Mouse (Mus musculus) embryonic facial prominence, embryonic 11.5 days (tissue): Measurements from ENCODE around the gene Secisbp2l. TPM values are rescaled to one million over a fixed set of nuclear protein-coding genes. Genes with fewer than 3 reads are reported as not detected.

ENCODE experiments used
- ATAC-seq: fragments of 200-750 bp; cut with Nextera tagmentation; replicated peaks from 2 replicates; pipeline ENCODE4 v1.8.0; 2017; ENCODE audit warnings: low read depth; ENCODE audit not compliant: insufficient number of reproducible peaks, low FRiP score, low TSS enrichment
- DNase-seq: peaks from one replicate; pipeline ENCODE4 v3.0.0-alpha.2; 2015; ENCODE audit warnings: low spot score
- H3K27ac ChIP-seq: fragments of 300-500 bp; sonication (generic); replicated peaks from 2 replicates; pipeline ENCODE4 v1.5.1; 2014; ENCODE audit warnings: mild to moderate bottlenecking, low read depth, low read length, control low read depth
- H3K27me3 ChIP-seq: fragments of 300-500 bp; sonication (generic); 2 replicates; pipeline ENCODE4 v1.6.1; 2014; ENCODE audit warnings: mild to moderate bottlenecking, low read length, moderate library complexity, mixed read lengths; ENCODE audit not compliant: control insufficient read depth, insufficient read depth
- H3K36me3 ChIP-seq: fragments of 300-500 bp; sonication (generic); replicated peaks from 2 replicates; pipeline ENCODE4 v1.6.1; 2014; ENCODE audit warnings: low read depth, mild to moderate bottlenecking, low read length, moderate library complexity, mixed read lengths; ENCODE audit not compliant: control insufficient read depth, insufficient read depth
- H3K4me1 ChIP-seq: fragments of 300-500 bp; sonication (generic); 2 replicates; pipeline ENCODE4 v1.6.1; 2014; ENCODE audit warnings: low read length, mixed read lengths; ENCODE audit not compliant: control insufficient read depth, insufficient read depth
- H3K4me2 ChIP-seq: fragments of 300-500 bp; sonication (generic); 2 replicates; pipeline ENCODE4 v1.6.1; 2014; ENCODE audit warnings: low read depth, mild to moderate bottlenecking, control low read depth, low read length, moderate library complexity
- H3K4me3 ChIP-seq: fragments of 300-500 bp; sonication (generic); 2 replicates; pipeline ENCODE4 v1.5.1; 2014; ENCODE audit warnings: low read depth, low read length, control low read depth
- H3K9ac ChIP-seq: fragments of 300-500 bp; sonication (generic); replicated peaks from 2 replicates; pipeline ENCODE4 v1.6.1; 2014; ENCODE audit warnings: mild to moderate bottlenecking, control low read depth, low read length
- H3K9me3 ChIP-seq: fragments of 300-500 bp; sonication (generic); replicated peaks from 2 replicates; pipeline ENCODE4 v1.6.1; 2016; ENCODE audit warnings: mild to moderate bottlenecking, low read length, inconsistent platforms, mixed read lengths; ENCODE audit not compliant: control insufficient read depth
- WGBS: fragments of 180-500 bp; shearing (Covaris S2); extraction: QIAGEN DNeasy Blood & Tissue Kit; methylation state at CpG from one replicate; pipeline ENCODE4 v1.1.7; 2014; 5-methylcytosine and 5-hydroxymethylcytosine counted together
- polyA plus RNA-seq: library from polyadenylated mRNA; unstranded; fragments of >200 nt; fragmentation: Nextera tagmentation; extraction: Ambion mirVana; gene quantifications from 2 replicates; pipeline ENCODE4 v1.2.1, GENCODE M21; 2014

Gene Secisbp2l
- polyA plus RNA-seq, 1 experiment from 2014 or later = 23.1 TPM

DNA sequence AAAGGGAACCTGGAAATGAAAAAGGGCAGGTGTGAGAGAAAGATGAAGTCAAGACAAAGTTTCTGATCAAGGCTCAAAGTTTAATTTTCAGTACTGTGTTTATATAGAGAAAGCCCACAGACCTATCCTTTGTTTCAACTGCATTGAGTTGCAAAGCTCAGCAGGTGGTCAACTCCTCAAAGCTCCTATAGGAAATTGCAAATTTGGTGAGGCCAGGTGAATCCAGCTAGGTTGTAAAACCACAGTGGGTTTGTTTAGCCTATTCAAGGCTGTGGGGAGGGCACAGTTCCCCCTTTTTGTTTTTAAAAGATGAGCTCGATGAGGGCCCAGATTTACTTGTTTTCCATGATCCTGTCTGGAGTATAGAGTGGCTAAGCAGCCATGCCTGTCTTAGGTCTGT, 23.2 kb upstream of the Secisbp2l start:
- Histone ChIP-seq H3K9me3 (no peaks in the 10 kb centered on the region), H3K9ac (no peak overlapping the region), H3K27ac (no peak overlapping the region), H3K36me3 (no peaks in the 10 kb centered on the region), H3K4me2 (no peak overlapping the region), H3K4me1 (no peaks in the 10 kb centered on the region), H3K27me3 (no peaks in the 10 kb centered on the region), H3K4me3 (no peak overlapping the region)
- DNase-seq (no peak), ATAC-seq (no peak)
- WGBS = 50% methylated on average over 1 of the region's 1 CpGs

DNA sequence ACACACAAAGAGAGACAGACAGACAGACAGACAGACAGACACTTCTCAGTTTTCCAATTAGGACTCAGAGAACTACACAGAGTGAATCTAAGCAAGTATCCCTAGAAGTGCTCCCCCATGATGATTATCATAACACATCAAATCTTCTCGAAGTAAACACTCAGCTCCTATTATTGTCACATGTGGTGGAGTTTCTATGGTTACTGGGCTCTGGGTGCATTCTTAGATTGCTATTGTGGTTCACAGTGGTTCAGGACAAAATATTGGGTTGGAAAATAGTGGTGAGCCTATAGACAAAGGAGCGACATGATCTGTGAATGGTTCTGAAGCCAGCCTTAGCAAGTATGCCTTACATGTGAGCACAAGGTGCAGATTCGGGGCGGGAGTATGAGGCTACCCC, 19.3 kb upstream of the Secisbp2l start:
- no peak for DNase-seq
- ATAC-seq = no peak
- H3K9ac ChIP-seq = no peak overlapping the region
- no peaks in the 10 kb centered on the region for H3K9me3 ChIP-seq
- H3K27me3 ChIP-seq = no peaks in the 10 kb centered on the region
- no peak overlapping the region for H3K4me2 ChIP-seq
- no peaks in the 10 kb centered on the region for H3K36me3 ChIP-seq
- 83% methylated on average over 4 of the region's 4 CpGs for WGBS
- no peak overlapping the region for H3K4me3 ChIP-seq
- no peak overlapping the region for H3K27ac ChIP-seq
- H3K4me1 ChIP-seq = no peaks in the 10 kb centered on the region

DNA sequence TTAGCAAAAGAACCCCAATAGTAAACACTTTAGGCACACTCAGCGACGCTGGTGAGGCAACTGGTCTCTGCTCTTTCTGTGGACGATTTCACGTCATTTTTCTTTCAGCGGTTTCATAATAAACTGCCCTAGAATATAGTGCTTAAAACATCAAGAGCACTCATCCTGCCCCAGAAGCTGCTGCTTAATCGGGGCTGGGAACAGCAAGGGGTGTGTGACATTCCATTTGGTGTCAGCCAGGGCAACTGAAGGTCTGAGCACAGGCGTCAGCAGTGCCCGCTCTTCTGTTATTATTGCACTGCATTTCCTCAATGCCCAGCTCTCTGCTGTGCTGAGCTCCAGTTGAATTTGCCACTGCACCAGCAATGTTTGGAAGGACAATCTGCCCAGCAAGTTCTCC, 18.4 kb upstream of the Secisbp2l start:
- H3K9me3 ChIP-seq = no peaks in the 10 kb centered on the region
- WGBS = 71% methylated on average over 8 of the region's 8 CpGs
- H3K27me3 ChIP-seq = no peaks in the 10 kb centered on the region
- ATAC-seq (no peak), DNase-seq (no peak)
- H3K4me3 ChIP-seq = no peak overlapping the region
- H3K36me3 ChIP-seq = no peaks in the 10 kb centered on the region
- H3K4me2 ChIP-seq = no peak overlapping the region
- H3K9ac ChIP-seq = no peak overlapping the region
- no peak overlapping the region for H3K27ac ChIP-seq
- H3K4me1 ChIP-seq = no peaks in the 10 kb centered on the region

DNA sequence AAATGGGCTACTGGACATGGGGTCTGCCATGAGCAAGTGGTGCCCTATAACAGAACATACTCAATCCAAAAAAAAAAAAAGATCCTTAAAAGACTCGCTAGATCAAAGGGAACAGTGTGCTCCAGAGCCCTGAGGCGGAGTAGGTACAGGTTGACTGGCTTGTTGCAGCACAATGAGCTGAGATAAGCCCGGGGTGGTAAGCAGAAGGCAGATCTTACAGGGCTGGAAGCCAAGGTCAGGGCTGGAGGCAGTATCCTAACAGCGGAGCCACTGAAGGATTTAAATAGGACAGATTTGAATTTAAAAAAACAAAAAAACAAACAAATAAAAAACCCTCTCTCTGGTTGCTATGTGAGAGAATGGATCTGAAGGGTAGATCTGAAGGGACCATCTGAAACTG, 17.8 kb upstream of the Secisbp2l start:
- ATAC-seq (no peak), DNase-seq (no peak)
- 75% methylated on average over 4 of the region's 4 CpGs for WGBS
- no peaks in the 10 kb centered on the region for H3K4me1 ChIP-seq
- H3K9me3 ChIP-seq = no peaks in the 10 kb centered on the region
- H3K4me2 ChIP-seq = no peak overlapping the region
- H3K27ac ChIP-seq = no peak overlapping the region
- no peaks in the 10 kb centered on the region for H3K36me3 ChIP-seq
- H3K9ac ChIP-seq = no peak overlapping the region
- H3K27me3 ChIP-seq = no peaks in the 10 kb centered on the region
- H3K4me3 ChIP-seq = no peak overlapping the region

DNA sequence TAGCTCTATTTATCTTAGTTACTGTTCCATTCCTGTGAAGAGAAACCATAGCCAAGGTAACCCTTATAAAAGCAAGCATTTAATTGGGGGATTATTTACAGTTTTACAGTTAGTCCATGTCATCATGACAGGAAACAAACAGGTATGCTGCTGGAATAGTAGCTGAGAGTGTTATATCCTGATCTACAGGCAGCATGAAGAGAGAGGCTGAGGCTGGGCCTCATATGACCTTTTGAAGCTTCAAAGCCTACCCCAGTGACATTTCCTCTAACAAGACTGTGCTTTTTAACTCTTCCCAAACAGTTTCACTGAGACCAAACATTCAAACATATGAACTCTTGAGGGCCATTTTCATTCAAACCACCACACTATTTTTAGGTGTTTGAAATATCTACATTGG, 15.2 kb upstream of the Secisbp2l start:
- DNase-seq (no peak), ATAC-seq (no peak)
- no peak overlapping the region for H3K4me3 ChIP-seq

DNA sequence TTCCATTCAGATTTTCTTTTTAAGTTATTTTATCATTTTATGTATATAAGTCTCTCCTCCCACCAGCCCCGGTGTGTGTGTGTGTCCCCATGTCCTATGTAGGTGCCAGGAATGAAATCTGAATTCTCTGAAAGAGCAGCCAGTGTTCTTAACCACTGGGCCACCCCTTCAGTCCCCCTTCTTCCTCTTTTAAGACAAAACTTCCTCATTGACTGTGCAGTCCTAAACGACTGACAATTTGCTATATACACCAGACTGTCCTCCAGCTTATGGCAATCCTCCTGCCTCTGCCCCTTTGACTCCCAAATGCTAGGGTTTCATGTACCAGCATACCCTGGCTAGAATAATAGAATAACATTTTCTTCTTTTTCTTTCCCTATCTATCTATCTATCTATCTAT, 12.4 kb upstream of the Secisbp2l start:
- no peak overlapping the region for H3K4me3 ChIP-seq
- no peak overlapping the region for H3K4me2 ChIP-seq
- no peak overlapping the region for H3K27ac ChIP-seq
- 81% methylated on average over 2 of the region's 2 CpGs for WGBS
- DNase-seq (no peak), ATAC-seq (no peak)
- no peak overlapping the region for H3K9ac ChIP-seq
- no peaks in the 10 kb centered on the region for H3K36me3 ChIP-seq
- H3K9me3 ChIP-seq = no peaks in the 10 kb centered on the region
- H3K27me3 ChIP-seq = no peaks in the 10 kb centered on the region
- H3K4me1 ChIP-seq = no peaks in the 10 kb centered on the region

More for the DNA sequence above, 15.2 kb upstream of the Secisbp2l start:
- Histone ChIP-seq H3K36me3 (no peaks in the 10 kb centered on the region), H3K9ac (no peak overlapping the region), H3K9me3 (no peaks in the 10 kb centered on the region), H3K27me3 (no peaks in the 10 kb centered on the region), H3K27ac (no peak overlapping the region), H3K4me1 (no peaks in the 10 kb centered on the region), H3K4me2 (no peak overlapping the region)

DNA sequence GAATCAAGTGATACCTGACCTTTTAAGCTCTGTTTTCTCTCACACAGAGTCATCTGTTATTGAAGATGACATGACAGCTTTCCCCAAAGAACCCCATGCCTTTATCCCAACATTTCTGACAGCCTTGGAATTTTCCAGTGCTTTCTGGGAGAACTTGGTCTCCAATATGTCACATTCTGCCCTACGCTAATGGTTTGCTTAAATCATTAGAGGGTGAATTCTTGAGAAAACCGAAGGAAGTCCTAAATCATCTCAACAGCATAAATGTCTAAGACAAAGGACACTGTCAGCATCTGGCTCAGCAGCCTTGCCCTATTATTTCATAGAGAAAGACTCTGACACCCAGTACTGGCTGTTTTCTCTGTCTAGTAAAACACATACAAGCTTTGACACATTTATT, 11.5 kb upstream of the Secisbp2l start:
- Histone ChIP-seq H3K4me3 (no peak overlapping the region), H3K9me3 (no peaks in the 10 kb centered on the region), H3K36me3 (no peaks in the 10 kb centered on the region), H3K27ac (no peak overlapping the region), H3K4me2 (no peak overlapping the region), H3K27me3 (no peaks in the 10 kb centered on the region), H3K4me1 (no peaks in the 10 kb centered on the region), H3K9ac (no peak overlapping the region)
- WGBS = 86% methylated on average over 2 of the region's 2 CpGs
- ATAC-seq (no peak), DNase-seq (no peak)

DNA sequence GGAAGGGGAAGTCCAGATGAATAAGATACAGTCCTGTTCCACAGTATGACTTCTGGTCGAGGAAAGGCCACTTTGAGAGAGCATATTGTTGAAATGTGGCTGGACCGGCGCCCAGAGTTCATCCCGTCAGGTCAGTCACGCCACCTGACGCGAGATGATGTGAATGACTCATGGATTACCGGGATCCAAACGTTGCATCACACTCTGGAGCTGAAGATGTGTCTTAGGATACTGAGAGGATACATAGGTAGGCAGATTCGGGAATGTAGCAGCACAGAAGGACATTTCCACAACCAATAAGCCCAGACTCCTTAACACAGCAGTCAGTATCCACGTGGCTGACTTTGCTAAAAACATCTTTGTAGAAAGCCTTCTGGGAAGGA, 10.2 kb upstream of the Secisbp2l start:
- Histone ChIP-seq H3K9ac (no peak overlapping the region), H3K36me3 (no peaks in the 10 kb centered on the region), H3K27ac (no peak overlapping the region), H3K4me3 (no peak overlapping the region), H3K4me1 (no peaks in the 10 kb centered on the region), H3K27me3 (no peaks in the 10 kb centered on the region), H3K9me3 (no peaks in the 10 kb centered on the region), H3K4me2 (no peak overlapping the region)
- ATAC-seq (no peak), DNase-seq (no peak)
- WGBS = 87% methylated on average over 11 of the region's 11 CpGs
